Mouse (Mus musculus): ENCODE measurements around the gene Dnah2. TPM values are rescaled to one million over a fixed set of nuclear protein-coding genes. Genes with fewer than 3 reads are reported as not detected.

Gene Dnah2
- polyA plus RNA-seq, 1 experiment from 2014 or later, result 1.9 TPM

- peaks cover 18% of the 10 kb centered on the region for H3K27me3 ChIP-seq (ENCODE audit: low read depth, poor library complexity, severe bottlenecking)
- H3K27ac ChIP-seq (replicated peaks), result no peak overlapping the region
- H3K36me3 ChIP-seq, result peaks cover 86% of the 10 kb centered on the region
- DNase-seq (ENCODE audit: low spot score), result no peak
- H3K9me3 ChIP-seq (replicated peaks), result no peaks in the 10 kb centered on the region
- peaks cover 48% of the 10 kb centered on the region for H3K4me1 ChIP-seq
- WGBS, result 95% methylated on average over 24 of the region's 24 CpGs
- 0 out of 2 replicates have a peak overlapping the region, but pooled peaks have one; percentile 14 for H3K4me3 ChIP-seq
Measured at GRCm38 (mm10) chr11:69404595-69405396, 144.1 kb downstream of the Dnah2 start.

DNA sequence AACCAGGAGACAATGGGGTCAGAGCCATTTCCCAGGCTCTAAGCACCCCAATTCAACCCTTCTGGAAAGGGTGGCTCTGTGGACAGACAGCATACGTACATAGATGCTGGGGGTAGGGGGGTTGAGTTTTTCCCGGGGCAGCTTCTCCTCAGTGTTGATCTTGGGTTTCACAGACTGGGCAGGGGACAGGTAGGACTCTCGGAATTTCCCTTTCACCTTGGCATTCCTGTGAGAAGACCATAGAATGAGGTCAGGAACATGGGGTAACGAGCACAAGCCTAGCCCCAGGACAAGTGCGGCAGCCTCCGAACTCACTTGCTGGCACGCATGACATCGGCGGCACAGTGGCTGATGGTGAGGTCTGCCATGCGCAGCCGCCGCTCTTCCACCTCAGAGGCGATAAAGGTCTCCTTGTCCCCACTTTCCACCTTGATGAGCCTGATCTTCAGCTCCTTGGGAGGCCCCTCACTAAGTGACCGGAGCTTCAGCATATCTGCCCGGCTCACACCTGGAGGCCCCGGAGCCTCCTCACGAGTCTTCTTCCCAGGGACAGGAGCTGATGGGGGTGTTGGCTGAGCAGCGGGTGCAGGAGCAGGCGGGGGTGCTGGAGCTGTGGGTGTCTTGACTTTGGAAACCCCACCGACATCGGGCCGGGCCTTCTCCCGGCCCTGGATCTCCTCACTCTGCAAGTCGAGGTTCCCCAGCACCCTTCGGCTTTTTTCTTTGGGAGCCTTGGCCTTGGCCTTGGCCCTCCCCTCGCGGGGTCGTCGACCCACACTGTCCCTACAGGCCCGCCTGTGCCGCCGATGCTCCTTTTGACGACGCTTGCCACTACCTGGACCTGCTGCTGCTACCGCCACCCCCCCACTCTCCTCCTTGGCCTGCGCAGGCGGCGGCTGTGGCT lies 145.0 kb downstream of the Dnah2 start:
- peaks cover 91% of the 10 kb centered on the region for H3K36me3 ChIP-seq
- H3K4me1 ChIP-seq, result peaks cover 49% of the 10 kb centered on the region
- no peak for DNase-seq (ENCODE audit: low spot score)
- H3K4me3 ChIP-seq, result peak overlapping the region; percentile 21; the same call in 1 of the 2 replicates
- WGBS, result 93% methylated on average over 38 of the region's 38 CpGs
- no peak overlapping the region for H3K27ac ChIP-seq (replicated peaks)
- no peaks in the 10 kb centered on the region for H3K9me3 ChIP-seq (replicated peaks)
- peaks cover 22% of the 10 kb centered on the region for H3K27me3 ChIP-seq (ENCODE audit: low read depth, poor library complexity, severe bottlenecking)

- no peaks in the 10 kb centered on the region for H3K9me3 ChIP-seq (replicated peaks)
- 86% methylated on average over 12 of the region's 12 CpGs for WGBS
- peaks cover 49% of the 10 kb centered on the region for H3K4me1 ChIP-seq
- no peak overlapping the region for H3K27ac ChIP-seq (replicated peaks)
- DNase-seq (ENCODE audit: low spot score), result no peak
- H3K36me3 ChIP-seq, result peaks cover 79% of the 10 kb centered on the region
- peak overlapping the region; percentile 11; the same call in 1 of the 2 replicates for H3K4me3 ChIP-seq
- peaks cover 28% of the 10 kb centered on the region for H3K27me3 ChIP-seq (ENCODE audit: low read depth, poor library complexity, severe bottlenecking)
Measured at GRCm38 (mm10) chr11:69401987-69402386, 146.9 kb downstream of the Dnah2 start.

DNA sequence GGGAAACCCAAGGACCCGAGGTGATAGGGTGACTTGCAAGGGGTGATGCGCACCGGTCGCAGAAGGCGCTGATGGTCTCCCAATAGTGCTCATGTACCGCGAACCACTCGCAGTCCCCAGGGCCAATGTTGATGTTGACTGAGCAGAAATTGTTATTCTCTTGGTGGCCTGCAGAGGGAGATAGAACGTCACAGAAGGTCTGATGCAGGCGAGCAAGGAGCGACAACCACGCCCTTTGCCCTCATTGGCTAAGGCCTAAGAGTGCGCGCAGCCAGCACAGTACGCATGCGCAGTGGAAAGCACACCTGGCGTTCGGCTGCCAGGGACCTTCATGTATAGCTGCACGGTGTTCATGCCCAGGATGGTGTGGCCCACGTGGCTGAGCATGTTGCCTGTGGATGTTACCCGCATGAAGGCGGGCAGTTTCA lies 147.7 kb downstream of the Dnah2 start:
- peaks cover 28% of the 10 kb centered on the region for H3K27me3 ChIP-seq (ENCODE audit: low read depth, poor library complexity, severe bottlenecking)
- H3K27ac ChIP-seq (replicated peaks), result no peak overlapping the region
- DNase-seq (ENCODE audit: low spot score), result peak; percentile 82
- peaks cover 57% of the 10 kb centered on the region for H3K4me1 ChIP-seq
- H3K9me3 ChIP-seq (replicated peaks), result no peaks in the 10 kb centered on the region
- peak overlapping the region; percentile 5; the same call in 1 of the 2 replicates for H3K4me3 ChIP-seq
- WGBS, result 19% methylated on average over 22 of the region's 22 CpGs
- H3K36me3 ChIP-seq, result peaks cover 72% of the 10 kb centered on the region

DNA sequence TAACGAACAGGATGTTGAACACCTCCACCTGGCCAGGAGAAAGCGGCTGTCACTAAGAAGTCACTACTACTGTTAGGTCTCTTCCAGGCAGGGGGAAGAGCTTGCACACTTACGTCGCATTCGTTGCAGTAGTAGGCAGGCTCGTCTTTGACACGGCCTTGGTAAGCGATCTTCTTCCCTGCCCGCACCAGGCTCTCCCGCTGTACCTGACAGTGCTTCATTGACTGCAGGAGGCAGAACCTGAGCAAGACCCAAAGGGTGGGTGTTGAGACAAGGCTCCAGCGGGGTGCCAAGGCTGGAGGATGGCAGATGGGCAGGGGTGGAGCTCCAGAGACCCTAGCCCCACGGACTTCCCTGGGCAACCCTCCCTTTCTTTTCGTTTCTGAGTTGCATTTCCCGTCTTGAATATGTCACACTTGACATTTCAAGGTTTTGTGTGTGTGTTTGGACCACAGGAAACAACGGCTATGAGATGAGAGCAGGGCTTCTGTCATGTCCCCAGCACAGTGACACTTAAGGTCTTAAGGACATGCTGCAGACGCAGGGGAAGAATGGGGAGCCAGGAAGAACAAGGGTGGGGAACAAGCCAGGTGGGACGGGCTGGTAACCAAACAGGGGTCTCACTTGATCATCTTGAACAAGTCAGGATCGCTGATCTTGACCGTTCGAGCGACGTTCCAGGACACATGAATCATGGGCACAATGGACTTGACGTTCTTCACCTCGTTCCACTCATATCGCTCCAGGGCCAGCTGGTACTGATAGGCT lies 148.6 kb downstream of the Dnah2 start:
- 73% methylated on average over 25 of the region's 25 CpGs for WGBS
- H3K4me3 ChIP-seq, result peak overlapping the region; percentile 41
- H3K36me3 ChIP-seq, result peaks cover 62% of the 10 kb centered on the region

DNA sequence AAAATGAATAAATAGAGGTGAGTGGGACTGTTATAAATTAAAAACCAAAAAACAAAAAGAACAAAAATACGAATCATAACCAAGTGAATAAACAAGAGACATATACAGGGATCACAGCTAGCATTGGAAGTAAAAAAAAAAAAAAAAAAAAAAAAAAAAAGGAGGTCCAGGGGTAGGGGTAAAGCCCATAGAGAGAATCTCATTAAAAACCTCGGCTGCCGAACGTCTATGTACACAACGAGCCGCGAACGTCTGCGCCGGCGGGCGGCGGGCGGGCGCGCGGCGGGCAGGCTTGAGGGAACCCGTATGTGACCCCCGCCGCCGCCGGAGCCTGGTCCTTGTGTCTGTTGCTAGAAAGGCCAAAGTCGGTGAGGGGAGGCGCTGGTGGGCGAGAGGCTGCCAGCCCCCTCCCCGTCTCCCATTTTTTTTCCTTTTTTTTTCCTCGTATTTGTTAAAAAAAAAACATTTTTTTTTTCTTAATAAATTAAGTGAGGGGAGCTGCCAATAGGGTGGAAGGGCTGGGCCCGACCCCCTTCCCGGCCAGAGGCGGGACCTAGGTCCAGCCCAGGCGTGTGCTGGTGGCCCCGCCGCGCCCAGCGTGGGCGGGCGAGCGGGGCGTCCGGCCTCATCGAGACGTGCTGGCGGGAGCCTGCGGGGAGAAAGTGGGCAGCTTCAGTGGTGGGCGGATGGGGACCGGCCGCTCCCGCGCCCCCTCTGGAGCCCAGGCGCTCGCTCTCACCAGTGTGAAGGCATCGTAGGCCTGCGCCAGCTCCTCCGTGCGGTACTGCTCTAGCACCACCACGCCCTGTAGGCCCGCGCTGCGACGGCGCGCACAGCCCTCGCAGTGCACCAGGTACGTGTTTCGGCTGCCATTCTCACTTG lies 149.5 kb downstream of the Dnah2 start:
- no peaks in the 10 kb centered on the region for H3K9me3 ChIP-seq (replicated peaks)
- peak overlapping the region; percentile 63; the same call in 1 of the 2 replicates for H3K27ac ChIP-seq (replicated peaks)
- DNase-seq (ENCODE audit: low spot score), result peak; percentile 59
- H3K36me3 ChIP-seq, result peaks cover 54% of the 10 kb centered on the region
- peak overlapping the region; percentile 63 for H3K4me3 ChIP-seq
- peaks cover 28% of the 10 kb centered on the region for H3K27me3 ChIP-seq (ENCODE audit: low read depth, poor library complexity, severe bottlenecking)
- H3K4me1 ChIP-seq, result peaks cover 62% of the 10 kb centered on the region
- WGBS, result 10% methylated on average over 65 of the region's 66 CpGs

More for the DNA sequence above, 148.6 kb downstream of the Dnah2 start:
- peaks cover 59% of the 10 kb centered on the region for H3K4me1 ChIP-seq
- peaks cover 28% of the 10 kb centered on the region for H3K27me3 ChIP-seq (ENCODE audit: low read depth, poor library complexity, severe bottlenecking)
- no peak for DNase-seq (ENCODE audit: low spot score)
- H3K9me3 ChIP-seq (replicated peaks), result no peaks in the 10 kb centered on the region
- H3K27ac ChIP-seq (replicated peaks), result peak overlapping the region; percentile 63; the same call in 1 of the 2 replicates

DNA sequence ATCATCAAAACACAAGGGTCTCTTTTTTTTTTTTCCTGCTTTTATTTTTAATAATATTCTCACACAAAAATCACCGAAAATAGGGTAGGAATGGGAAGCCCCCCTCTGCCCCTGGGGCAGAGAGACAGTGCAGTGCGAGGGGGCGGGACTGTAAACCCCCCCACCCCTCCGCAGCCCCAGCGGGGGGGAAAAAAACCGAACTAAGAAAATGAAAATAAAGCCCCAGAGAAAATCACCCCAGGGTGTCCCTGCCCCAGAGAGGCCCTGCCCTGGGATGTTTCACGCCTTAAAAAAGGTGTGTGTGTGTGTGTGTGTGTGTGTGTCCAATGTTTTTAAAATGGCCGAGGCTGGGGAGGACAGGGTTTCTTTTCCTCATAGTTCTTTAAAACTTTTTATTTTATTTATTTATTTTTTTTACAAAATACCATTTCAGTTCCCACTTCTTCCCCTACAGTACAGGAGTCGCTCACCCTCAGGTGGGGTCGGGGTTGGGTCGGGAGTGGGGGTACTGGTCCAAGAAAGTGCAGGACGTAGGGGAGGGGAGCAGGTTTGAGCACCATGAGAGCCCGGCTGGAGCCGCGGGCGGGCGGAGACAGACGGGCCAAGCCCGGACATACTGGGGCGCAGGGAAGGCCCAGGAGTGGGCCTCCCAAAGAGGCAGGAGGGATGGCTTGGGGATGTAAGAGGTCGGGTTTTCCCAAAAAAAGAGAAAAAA lies 150.3 kb downstream of the Dnah2 start:
- peak; percentile 38 for DNase-seq (ENCODE audit: low spot score)
- Histone ChIP-seq H3K27me3 (ENCODE audit: low read depth, poor library complexity, severe bottlenecking) (peaks cover 28% of the 10 kb centered on the region), H3K4me1 (peaks cover 66% of the 10 kb centered on the region), H3K27ac (replicated peaks) (peak overlapping the region; percentile 79), H3K4me3 (peak overlapping the region; percentile 63), H3K36me3 (peaks cover 46% of the 10 kb centered on the region), H3K9me3 (replicated peaks) (no peaks in the 10 kb centered on the region)
- WGBS, result 3% methylated on average over 21 of the region's 21 CpGs

DNA sequence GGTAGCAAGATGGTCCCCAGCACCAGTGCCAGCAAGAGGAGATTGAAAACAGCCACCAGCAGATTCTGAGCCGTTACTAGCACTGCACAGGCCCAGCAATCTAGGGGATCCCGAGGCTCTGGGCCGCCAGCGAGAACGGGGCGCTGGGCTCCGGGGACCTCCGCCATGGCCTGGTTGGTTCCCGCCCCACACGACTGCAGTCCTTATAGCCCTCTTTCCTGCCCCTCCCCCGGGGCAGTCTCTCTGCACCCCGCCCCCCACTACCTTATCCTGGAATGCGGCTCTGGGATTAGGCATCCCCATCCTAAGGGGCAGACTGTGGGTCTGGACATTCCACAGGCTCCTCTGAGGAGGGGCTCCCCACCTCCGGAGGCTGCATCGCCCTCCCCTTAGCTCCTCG lies 150.9 kb downstream of the Dnah2 start, which contains the start of gene Tmem88:
Gene Tmem88, minus strand, starts transcription at position 176 of the 400 bp plus-strand sequence.
- H3K4me3 ChIP-seq, result peak within 1 kb of the TSS; percentile 63
- peak; percentile 70 for DNase-seq (ENCODE audit: low spot score)
- peaks cover 28% of the 10 kb centered on the region for H3K27me3 ChIP-seq (ENCODE audit: low read depth, poor library complexity, severe bottlenecking)
- H3K27ac ChIP-seq (replicated peaks), result peak within 1 kb of the TSS; percentile 79
- H3K9me3 ChIP-seq (replicated peaks), result no peaks in the 10 kb centered on the region
- H3K4me1 ChIP-seq, result peaks cover 66% of the 10 kb centered on the region
- peaks cover 40% of the 10 kb centered on the region for H3K36me3 ChIP-seq
- WGBS, result 2% methylated on average over 15 of the region's 16 CpGs

DNA sequence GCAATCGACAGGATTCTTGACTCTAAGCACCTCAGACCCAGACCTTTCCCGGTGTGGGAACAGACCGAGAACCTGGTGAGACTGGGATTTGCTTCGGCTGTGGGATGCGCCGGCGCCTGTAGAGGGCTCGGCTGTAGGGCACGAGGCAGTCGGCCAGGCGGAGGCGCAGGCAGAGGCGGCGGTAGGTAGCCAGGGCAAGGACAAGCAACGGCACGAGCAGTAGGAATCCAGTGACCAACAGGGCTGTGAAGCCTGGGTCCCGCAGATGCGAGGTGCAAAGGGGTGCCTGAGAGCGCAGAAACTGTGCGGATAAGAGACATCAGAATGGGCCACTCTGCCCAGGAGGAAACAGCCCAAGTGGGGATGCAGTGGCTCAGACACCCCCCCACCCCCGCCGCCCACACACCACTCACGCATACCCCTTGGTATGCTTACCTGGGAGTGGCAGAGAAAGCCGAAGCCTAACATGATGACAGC lies 151.3 kb downstream of the Dnah2 start:
- 2% methylated on average over 24 of the region's 24 CpGs for WGBS
- H3K9me3 ChIP-seq (replicated peaks), result no peaks in the 10 kb centered on the region
- H3K27me3 ChIP-seq (ENCODE audit: low read depth, poor library complexity, severe bottlenecking), result peaks cover 28% of the 10 kb centered on the region
- peak overlapping the region; percentile 79 for H3K27ac ChIP-seq (replicated peaks)
- DNase-seq (ENCODE audit: low spot score), result peak; percentile 63
- H3K36me3 ChIP-seq, result peaks cover 36% of the 10 kb centered on the region
- peaks cover 66% of the 10 kb centered on the region for H3K4me1 ChIP-seq
- peak overlapping the region; percentile 63 for H3K4me3 ChIP-seq

GRCm38 (mm10) chr11:69396772-69397171 lies 152.1 kb downstream of the Dnah2 start:
- Histone ChIP-seq H3K36me3 (peaks cover 32% of the 10 kb centered on the region), H3K4me1 (peaks cover 64% of the 10 kb centered on the region), H3K4me3 (peak overlapping the region; percentile 63), H3K27ac (replicated peaks) (peak overlapping the region; percentile 99), H3K9me3 (replicated peaks) (no peaks in the 10 kb centered on the region), H3K27me3 (ENCODE audit: low read depth, poor library complexity, severe bottlenecking) (peaks cover 28% of the 10 kb centered on the region)
- peak; percentile 55 for DNase-seq (ENCODE audit: low spot score)
- WGBS, result 22% methylated on average over 11 of the region's 11 CpGs
